Mouse (Mus musculus) B cell, adult (primary cell): ENCODE measurements around the gene Hist1h2ag. TPM values are rescaled to one million over a fixed set of nuclear protein-coding genes. Genes with fewer than 3 reads are reported as not detected.

Experiments
- total RNA-seq: library from RNA; stranded (reverse); gene quantifications from 4 replicates; pipeline ENCODE4 v1.2.4, GENCODE M21; 2023; ENCODE audit not compliant: inconsistent age

Hist1h2ag gene
- total RNA-seq = 71.8 to 120 TPM (median 87.9 TPM) in 4 replicates

DNA sequence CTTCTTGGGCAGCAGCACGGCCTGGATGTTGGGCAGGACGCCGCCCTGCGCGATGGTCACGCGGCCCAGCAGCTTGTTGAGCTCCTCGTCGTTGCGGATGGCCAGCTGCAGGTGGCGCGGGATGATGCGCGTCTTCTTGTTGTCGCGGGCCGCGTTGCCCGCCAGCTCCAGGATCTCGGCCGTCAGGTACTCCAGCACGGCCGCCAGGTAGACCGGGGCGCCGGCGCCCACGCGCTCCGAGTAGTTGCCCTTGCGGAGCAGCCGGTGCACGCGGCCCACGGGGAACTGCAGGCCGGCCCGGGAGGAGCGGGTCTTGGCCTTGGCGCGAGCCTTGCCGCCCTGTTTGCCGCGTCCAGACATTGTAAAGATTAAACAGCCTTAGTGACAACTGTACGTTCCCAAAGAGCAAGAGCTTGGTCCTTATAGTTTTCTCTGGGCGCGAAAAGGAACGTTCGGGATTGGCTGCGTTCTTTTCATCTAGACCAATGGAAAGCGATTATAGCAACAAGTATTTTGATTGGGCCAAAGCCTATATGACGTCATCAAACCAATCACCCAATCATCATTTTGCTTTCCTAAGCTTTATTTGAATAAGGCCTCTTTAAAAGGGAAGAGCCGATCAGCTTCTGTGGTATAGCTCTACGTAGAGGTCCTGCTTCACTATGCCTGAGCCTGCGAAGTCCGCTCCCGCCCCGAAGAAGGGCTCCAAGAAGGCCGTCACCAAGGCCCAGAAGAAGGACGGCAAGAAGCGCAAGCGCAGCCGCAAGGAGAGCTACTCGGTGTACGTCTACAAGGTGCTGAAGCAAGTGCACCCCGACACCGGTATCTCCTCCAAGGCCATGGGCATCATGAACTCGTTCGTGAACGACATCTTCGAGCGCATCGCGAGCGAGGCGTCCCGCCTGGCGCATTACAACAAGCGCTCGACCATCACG, at the start of gene Hist1h2ag, which contains the start of gene Hist1h2bj:
TSS of gene Hist1h2ag (minus strand) at position 377 of the 935 bp plus-strand sequence.
TSS of gene Hist1h2bj (plus strand) at position 647 of the 935 bp plus-strand sequence.

GRCm38 (mm10) chr13:22084140-22084539, 41.4 kb upstream of the Hist1h2ag start, which contains the start of gene Vmn1r188:
Vmn1r188 (plus strand) TSS chr13:22084440.

DNA sequence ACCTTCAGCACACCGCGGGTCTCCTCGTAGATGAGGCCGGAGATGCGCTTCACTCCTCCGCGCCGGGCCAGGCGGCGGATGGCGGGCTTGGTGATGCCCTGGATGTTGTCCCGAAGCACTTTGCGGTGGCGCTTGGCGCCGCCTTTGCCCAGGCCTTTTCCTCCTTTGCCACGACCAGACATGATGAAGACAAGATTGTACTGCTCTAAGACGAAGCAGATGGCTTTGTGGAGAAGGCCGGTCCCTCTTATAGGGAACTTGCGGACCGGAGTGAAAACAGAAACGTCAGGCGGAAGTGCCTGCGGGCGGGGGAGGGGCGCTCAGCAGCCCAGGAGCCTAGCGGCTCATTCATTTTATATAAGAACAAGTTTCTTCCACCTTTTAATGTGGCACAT, 1.6 kb downstream of the Hist1h2ag start, which contains the start of gene Hist1h4i:
TSS of gene Hist1h4i (minus strand) at position 221 of the 395 bp plus-strand sequence.

GRCm38 (mm10) chr13:22035267-22036148, 7.2 kb downstream of the Hist1h2ag start, which contains the start of the genes Hist1h2ah and Hist1h2bk:
Hist1h2ah (minus strand) TSS chr13:22035568.
Hist1h2bk (plus strand) TSS chr13:22035870.

DNA sequence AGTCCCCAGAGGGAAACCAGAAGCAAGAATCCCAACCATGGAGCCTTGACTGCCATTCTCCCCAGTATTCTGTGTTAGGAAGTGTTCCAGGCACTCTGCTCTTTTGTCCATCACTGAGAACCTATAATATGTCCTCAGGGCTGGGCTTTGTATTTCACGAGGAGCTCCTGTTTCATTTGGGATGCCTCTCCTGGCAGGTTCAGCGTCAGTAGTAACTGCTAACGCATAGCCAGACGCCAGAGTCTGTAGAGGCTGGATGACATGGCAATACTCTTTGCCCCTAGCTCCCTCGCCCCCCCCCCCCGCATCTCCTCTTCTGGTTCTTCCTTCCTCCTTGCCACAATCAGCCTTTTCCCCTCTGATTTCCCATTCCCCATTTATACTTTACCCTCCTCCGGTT, 33.1 kb downstream of the Hist1h2ag start, which contains the start of gene Prss16:
TSS of gene Prss16 (minus strand) at position 101 of the 400 bp plus-strand sequence.

Other genes starting within 250 kb of the Hist1h2ag start
- gene Hist1h2bq, start 232.7 kb downstream of the Hist1h2ag start, total RNA-seq = 179 to 205 TPM (median 201 TPM) in 4 replicates
- 199 to 315 TPM (median 296 TPM) in 4 replicates for gene Hist1h2ao, start 232.5 kb downstream of the Hist1h2ag start, total RNA-seq
- 283 to 393 TPM (median 343 TPM) in 4 replicates for gene Hist1h4m, start 231.2 kb downstream of the Hist1h2ag start, total RNA-seq
- 138 to 258 TPM (median 167 TPM) in 4 replicates for gene Hist1h4n, start 210.7 kb downstream of the Hist1h2ag start, total RNA-seq
- 46.5 to 101 TPM (median 67.4 TPM) in 4 replicates for gene Hist1h2ap, start 209.4 kb downstream of the Hist1h2ag start, total RNA-seq
- 177 to 204 TPM (median 198 TPM) in 4 replicates for gene Hist1h2br, start 209.2 kb downstream of the Hist1h2ag start, total RNA-seq
- 3.0 to 5.1 TPM (median 4.2 TPM) in 4 replicates for gene Zfp184, start 97.8 kb downstream of the Hist1h2ag start, total RNA-seq
- gene Pom121l2, start 61.8 kb downstream of the Hist1h2ag start, total RNA-seq = not detected in 4 replicates
- 0.42 to 1.4 TPM (median 0.62 TPM) in 4 replicates for gene Prss16, start 33.2 kb downstream of the Hist1h2ag start, total RNA-seq
- 52.9 to 158 TPM (median 73.5 TPM) in 4 replicates for gene Hist1h2ah, start 7.4 kb downstream of the Hist1h2ag start, total RNA-seq
- 59.7 to 88.4 TPM (median 71.1 TPM) in 4 replicates for gene Hist1h2bk, start 7.1 kb downstream of the Hist1h2ag start, total RNA-seq
- 102 to 154 TPM (median 106 TPM) in 4 replicates for gene Hist1h4i, start 1.6 kb downstream of the Hist1h2ag start, total RNA-seq
- gene Hist1h2bj, start 270 bp upstream of the Hist1h2ag start, total RNA-seq = 59.3 to 73.5 TPM (median 68.5 TPM) in 4 replicates
- gene Vmn1r188, start 41.5 kb upstream of the Hist1h2ag start, total RNA-seq = not detected in 4 replicates
- gene Vmn1r189, start 62.9 kb upstream of the Hist1h2ag start, total RNA-seq = not detected in 4 replicates
- gene Vmn1r191, start 141.0 kb upstream of the Hist1h2ag start, total RNA-seq = not detected in 4 replicates
- gene Vmn1r192, start 148.2 kb upstream of the Hist1h2ag start, total RNA-seq = not detected in 4 replicates
- not detected in 4 replicates for gene Vmn1r193, start 180.2 kb upstream of the Hist1h2ag start, total RNA-seq
- not detected in 4 replicates for gene Vmn1r194, start 201.3 kb upstream of the Hist1h2ag start, total RNA-seq
- gene Vmn1r195, start 227.6 kb upstream of the Hist1h2ag start, total RNA-seq = not detected in 4 replicates
- gene Vmn1r196, start 247.0 kb upstream of the Hist1h2ag start, total RNA-seq = not detected in 4 replicates